Mouse (Mus musculus): ENCODE data around the gene Gpr63.
"Not testable (repeated sequence)": the region's sequence is repeated elsewhere in the genome, so short reads cannot be mapped to it uniquely, and the experiment has no call there.

Gpr63 gene

DNA sequence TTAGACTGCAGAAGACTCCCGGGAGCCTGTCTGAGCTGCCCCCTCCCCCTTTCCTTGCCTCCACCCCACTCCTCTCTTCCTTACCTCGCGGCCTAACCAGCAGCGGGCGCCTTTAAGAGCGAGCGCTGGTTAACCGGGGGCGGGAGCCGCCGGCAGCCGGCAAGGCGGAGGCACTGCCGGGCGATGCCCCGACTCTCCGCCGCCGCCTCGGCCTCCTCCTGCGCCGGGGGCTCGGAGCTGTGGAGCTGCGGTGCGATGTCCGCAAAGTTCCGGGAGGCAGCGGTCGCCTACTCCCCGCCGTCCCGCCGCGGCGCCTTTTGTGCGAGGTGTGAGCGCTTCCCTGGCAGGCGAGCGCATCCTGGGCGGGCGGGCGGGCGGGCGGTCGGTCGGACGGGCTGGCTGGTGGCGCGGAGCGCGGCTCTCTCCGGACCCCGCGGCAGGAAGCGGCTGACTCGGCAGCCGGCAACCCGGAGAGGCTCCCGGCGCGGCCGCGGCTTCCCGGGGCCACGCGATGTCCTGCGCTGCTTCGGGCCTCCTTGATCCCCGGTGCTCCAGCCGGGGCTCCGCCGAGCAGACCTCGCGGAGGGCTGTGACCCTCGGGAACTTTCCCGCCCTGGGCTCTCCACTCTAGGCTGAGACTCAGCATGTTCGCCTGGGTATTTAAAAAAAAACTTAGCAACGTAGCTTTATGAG is at the start of gene Gpr63:
Gpr63 (plus strand) TSS at position 109 of the 693 bp plus-strand sequence.
- DNase-seq (ENCODE audit: low spot score), result peak; percentile 72

DNA sequence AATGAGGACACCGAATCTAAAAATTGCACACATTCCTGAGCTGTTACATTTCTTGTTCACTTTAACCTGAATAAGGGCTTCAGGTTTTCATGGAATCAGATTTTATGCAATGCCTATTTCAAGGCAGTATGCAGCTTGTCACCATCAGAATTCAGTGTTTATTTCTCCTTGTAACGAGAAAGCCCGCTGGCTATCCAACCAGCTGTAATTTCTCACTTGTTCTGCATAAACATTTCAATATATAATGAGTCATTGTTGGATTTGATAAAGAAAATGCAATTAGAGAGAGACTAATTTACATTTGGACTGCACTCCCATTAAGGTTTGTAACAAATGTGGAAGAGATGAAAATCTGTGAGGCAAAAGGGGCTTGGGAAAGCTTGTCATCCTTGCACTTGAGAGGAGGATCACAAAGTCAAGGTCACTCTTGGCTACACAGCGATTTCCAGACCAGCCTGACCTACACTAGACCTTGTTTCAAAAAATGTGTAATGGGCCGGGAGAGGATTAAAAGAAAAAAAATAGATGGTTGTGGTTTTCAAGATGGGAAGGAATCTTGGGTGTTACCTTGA is 46.1 kb upstream of the Gpr63 start:
- DNase-seq (ENCODE audit: low spot score), result no peak

DNA sequence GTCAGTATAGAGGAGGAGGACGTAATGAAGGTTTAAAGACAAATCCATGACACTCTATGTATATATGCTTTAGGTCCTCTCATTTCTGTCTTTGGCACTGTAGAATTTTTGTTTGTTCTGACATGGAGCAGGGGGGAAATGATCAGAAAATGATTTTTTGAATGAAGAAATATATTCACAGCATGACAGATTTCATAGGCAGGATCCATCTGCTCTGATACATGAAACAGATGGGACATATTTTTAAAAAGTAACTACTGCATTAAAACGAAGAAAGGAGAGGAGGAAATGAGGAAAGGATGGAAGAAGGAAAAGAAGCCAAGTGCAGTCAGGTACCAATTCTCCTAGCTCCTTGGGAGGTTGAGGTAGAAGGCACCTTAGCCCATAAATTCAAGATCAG is 41.5 kb upstream of the Gpr63 start:
- no peak for DNase-seq (ENCODE audit: low spot score)

DNA sequence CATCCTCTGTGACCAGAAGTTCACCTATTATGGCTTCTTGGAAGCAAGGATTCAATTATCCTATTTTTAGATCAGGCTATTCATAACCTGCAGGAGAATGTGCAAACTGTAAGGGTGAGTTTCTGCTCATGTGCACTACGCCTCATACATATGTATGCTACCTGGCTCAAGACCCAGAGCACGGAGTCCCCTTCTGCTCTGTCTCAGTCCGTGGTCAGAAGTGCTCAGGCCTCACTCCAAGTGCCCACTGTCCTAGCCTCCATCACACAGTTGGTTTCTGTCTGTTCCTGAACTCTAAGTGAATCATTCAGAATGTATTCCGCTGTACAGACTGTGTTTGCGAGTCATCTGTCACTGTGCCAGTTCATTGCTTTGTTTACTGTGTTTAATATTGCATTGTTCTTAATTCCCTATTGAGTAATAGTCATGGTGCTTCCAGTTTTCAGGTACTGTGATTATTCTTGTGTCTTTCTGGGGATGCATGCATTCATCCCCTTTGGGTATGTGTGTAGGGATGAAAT is 37.9 kb upstream of the Gpr63 start:
- DNase-seq (ENCODE audit: low spot score), result no peak

DNA sequence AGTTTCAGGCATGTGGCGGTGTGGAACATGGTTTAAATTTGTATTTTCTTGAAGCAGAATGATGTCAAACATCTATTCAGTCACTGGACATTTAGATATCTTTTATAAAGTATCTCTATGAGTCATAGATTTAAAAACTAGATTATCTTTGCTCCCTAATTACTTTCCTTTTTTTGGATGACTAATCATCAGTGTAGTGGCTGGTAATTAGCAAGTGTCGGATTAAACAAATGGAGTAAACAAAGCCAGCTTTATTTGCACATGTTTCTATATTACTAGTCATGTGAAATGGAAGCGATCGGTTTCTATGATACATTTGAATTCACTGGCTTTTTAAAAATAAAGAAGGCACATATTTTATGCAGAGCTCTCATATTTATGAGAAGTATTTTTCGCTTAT is 37.3 kb upstream of the Gpr63 start:
- no peak for DNase-seq (ENCODE audit: low spot score)

DNA sequence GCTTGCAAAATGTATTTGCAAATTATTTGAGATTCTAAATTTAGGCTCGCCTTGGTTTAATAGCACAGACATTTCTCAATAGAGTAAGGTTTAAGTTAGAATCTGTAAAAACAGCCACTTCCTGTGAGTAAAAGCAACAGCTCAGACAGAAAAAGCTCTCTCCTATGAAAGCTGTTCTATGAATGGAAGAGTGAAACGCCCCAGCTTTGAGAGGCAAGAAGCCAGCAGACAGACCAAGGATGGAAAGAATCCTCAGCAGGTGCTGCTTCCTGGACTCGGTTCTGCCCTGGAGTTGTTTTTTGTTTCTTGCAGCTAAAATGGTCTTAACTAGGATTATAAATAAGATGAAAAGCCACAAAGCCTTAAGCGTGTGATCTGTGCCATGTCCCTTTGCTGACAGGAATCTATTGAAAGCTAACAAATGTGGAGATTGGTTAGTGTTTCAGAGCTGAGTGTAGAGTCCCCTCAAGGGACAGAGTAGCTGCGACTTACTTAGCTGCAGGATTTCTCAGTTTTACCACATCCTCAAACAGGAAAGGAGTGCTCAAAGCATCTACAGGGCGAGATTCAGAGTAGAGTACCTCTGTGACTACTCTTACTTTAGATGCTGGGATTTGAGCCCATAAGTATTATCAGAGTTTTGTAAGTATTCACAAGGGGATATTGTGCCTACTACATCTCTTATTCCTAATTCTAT is 23.3 kb upstream of the Gpr63 start:
- DNase-seq (ENCODE audit: low spot score), result no peak

DNA sequence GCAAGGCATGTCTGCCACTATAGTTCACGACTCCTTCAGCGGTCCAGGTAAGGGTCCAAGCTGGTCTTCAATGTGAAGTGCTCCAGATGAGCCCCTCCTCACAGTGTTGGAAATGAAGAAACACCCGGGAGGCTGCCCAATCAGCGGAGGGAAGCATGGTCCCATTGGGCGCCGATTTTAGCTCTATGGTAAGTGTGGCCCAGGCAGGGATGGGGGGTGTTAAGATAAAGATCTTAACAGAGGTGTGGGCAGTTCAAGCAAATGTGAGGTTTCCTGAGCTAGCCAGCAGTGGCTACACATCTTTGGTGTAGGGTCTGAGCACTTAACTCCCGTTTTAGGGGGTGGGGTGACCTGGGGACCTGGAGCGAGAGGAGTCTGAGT is 299 bp upstream of the Gpr63 start:
- no peak for DNase-seq (ENCODE audit: low spot score)

DNA sequence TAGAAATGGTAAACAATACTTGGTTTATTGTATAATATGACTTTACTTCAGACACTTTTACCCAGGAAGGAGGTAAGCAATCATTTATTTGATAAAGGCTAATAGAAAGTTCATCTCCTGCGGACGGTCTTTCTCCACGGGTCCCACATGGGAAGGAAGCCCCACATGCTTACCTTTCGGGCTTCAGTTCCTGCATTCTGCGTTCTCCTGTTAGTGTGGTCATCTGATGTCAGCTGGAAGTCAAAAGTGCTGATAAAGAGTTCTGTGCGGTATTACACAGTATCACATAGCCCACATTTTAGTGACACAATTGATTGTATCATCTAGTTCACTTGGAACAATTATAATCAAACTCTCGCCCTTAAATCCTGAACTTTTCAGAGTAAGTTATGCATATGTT is 1.0 kb downstream of the Gpr63 start:
- DNase-seq (ENCODE audit: low spot score), result peak; percentile 41

DNA sequence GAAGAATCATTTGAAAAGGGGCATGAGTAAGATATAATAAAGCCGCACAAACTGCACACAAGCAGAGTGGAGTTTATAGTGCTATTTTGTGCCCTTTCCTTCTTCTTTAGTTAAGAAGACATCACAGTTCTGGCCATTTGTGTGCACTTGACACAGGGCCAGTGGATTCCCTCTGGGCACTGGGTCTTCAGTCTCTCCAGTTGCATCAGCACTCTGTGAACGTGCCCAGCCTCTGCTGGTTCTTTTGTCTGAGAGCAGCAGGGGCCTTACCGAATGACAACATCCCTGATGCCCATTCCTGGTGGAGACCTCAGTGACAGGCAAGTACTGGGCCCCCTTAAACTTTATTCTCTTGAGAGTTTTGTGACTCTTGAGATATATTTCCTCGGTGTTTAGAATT is 12.4 kb downstream of the Gpr63 start:
- DNase-seq (ENCODE audit: low spot score), result no peak

DNA sequence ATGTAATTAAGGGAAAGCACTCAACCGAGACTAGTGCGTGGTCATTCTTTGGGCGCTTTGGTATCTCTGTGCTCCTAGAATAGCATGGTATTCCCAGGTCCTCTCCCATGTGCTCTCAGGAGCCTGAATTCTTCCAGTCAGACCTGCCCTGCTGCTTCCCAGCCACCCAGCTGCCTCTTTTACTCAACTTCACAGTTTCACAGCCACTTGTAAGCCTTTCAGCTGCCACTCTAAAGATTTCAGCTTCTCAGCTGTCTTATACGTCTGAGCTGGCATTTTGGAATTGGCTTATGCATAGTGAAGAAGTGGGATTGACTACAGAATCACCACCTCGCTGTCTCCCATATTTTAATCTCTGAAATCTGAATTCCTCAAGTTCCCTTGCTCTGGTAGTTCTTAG is 19.4 kb downstream of the Gpr63 start:
- DNase-seq (ENCODE audit: low spot score), result no peak

DNA sequence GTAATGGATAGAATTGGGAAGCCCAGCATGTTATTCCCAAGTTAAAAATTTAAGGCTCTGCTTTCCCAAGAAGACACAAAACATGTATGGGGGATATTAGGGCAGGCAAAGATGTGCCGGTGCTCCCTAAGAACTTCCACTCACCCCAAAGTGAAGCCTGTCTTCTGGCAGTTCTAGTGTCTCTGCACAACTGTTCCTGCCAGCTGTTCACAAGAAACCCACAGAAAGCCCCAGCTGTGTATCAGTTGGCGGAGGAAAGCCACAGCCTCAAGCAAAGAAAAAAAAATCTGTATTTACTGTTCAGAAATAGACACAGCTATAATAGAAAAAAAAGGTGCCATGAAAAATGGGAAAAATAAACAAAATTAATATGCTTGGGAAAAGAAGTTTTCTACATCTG is 25.3 kb downstream of the Gpr63 start:
- no peak for DNase-seq (ENCODE audit: low spot score)

DNA sequence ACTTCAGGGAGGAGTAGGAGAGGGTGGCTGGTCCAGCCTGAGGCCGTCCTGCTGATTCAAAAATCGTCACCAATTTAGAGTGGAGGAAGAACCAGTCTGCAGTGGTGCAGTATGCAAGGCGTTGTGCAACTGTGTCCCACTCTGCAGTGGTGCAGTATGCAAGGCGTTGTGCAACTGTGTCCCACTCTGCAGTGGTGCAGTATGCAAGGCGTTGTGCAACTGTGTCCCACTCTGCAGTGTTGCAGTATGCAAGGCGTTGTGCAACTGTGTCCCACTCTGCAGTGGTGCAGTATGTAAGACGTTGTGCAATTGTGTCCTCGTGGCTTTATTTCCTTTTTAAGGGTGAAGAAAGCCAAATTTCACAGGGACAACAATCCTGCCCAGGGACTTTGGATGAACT is 43.1 kb downstream of the Gpr63 start:
- not testable (repeated sequence) for DNase-seq (ENCODE audit: low spot score)

DNA sequence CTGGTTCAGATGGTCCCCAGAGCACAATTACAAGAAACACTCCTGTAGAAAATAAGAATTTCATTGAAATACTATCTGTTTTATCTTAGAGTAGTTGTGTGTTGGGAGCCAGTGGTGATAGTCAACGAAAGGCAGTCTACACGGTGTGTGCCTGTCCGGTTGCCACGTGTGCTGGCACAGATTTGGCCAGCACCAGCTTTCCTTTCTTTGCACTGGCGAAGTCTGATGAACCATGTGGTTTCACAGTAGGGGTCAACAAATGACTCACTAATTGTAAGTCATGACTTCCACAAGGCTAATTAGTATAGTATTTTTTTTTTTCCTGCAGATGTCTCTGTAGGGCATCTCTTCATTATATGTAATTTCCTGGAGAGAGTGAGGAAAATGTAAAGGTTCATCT is 45.6 kb downstream of the Gpr63 start:
- DNase-seq (ENCODE audit: low spot score), result no peak

DNA sequence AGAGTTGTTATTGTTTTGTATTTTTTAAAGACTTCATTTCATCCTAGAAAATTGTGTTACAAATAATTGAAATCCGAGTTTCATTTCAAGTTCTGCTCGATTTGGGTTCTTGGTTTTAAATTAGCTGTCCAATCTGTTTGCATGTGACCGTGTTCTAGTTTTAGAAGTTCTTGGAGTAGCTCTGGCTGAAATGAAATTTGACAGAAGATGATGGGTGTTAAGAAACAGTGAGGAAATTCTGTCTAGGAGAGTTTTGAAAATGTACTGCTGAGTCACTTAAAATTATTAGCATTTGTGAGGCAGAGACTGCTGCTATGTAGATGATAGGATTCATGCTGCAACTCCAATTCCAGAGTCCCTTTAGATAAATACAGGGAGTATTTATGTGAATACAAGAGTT is 46.5 kb downstream of the Gpr63 start:
- no peak for DNase-seq (ENCODE audit: low spot score)

DNA sequence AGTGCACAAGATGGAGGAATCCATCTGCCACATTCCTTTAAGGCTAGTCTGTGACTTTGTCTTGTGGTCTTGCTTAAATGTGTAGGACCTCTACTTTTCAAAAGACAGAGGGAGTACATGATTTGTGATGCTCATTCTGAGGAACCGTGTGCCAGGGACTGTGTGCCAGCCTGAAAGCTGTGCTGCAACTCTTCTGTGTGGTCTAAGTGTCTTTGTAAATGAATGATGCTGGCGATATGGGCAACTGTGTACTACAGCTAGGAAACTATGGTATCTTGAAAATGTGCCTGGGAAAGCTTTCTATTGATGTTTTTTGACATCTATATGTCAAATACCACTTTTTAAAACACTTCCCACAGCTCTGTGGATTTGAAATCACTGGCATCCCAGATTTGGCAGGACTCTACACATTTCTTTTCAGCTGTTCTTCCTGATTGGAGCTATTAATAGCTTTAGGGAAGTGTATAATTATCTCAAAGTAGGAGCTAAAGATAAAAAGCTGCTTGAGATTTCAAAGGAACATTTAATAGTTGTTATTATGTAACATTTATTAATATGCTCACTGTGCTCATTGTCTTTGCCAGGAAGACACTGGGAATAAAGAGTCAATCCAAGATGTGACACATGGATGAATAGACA is 48.9 kb downstream of the Gpr63 start:
- no peak for DNase-seq (ENCODE audit: low spot score)

DNA sequence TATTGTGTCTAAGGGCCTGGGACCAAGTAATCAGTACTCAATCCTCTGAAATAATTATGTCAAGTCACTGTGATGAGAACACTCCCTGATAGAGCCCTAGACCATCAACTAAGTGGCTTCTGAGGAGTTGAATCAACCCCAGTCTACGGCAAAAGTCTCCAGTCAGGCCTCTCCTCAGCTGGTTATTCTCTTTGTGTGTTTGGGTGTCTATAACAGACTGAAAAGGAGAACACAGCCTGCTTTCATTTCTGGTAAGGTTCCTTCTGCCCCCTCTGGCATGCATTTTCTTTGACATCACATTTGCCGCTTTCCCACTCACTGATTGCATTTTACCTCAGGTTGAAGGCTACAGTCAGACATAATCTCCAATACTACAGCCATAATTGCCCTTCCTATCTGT is 62.0 kb downstream of the Gpr63 start:
- no peak for DNase-seq (ENCODE audit: low spot score)

DNA sequence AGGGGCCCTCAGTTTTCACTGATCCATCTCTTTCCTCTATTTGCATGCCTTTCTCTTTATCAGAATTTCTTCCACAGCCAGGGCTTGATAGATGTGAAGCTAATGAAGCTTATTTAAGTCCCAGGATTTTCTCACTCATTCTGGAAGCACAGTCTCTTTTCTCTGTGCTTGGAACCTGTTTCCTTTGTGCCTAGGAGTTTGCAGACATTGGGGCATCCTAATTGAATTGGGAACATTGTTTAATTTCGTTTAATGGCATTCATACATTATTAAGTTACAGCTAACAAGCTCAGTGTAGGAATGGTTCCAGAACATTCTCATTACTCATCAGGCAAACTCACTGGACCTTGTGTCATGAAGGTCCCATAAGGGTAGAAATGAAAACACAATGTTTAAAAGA is 62.5 kb downstream of the Gpr63 start:
- DNase-seq (ENCODE audit: low spot score), result no peak

DNA sequence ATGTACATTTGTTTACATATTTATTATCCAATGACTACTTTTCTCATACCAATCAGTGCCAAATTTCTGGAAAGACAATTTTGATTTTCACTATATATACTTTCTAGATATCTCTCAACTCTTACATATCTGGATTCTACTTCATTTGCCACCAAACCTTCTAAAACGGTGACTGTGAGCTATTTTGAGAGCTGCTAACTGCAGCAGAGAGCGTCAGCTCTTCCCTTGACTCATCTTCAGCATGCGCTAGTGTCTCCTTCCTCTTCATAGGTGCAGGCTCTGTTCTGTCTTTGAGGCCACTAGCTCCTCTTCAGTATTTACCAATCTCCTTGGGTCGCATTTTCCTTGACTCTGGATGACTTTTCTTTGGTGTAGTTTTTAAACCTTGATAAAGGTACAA is 63.7 kb downstream of the Gpr63 start:
- DNase-seq (ENCODE audit: low spot score), result no peak

DNA sequence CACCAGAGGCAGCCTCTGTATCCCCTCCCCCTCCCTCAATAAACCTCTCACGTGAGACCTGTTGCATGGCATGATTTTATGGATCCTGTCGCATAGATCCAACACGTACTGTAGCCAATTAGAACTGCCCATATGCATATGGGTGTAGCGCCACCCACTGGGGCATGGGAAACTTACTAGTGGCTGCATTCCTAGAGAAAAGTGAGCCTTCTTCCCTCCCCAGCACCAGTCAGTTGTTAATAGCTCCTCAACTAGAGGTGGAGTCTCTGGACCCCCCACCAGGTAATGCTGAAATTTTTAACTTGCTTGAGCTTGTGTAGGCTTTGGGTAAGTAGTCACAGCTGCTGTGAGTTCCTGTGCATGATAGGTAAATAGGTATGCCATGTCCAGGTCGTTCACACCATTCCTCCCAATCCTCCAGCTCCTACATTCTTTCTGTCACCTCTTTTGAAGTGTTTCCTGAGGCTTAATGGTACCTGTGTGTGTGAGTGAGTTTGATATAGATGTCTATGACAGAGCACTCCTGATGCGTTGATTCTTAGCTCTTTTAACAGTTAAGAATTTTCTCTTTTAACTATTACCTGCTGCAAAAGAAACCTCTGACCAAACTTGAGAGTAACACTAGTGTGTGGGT is 69.1 kb downstream of the Gpr63 start:
- peak; percentile 55 for DNase-seq (ENCODE audit: low spot score)

DNA sequence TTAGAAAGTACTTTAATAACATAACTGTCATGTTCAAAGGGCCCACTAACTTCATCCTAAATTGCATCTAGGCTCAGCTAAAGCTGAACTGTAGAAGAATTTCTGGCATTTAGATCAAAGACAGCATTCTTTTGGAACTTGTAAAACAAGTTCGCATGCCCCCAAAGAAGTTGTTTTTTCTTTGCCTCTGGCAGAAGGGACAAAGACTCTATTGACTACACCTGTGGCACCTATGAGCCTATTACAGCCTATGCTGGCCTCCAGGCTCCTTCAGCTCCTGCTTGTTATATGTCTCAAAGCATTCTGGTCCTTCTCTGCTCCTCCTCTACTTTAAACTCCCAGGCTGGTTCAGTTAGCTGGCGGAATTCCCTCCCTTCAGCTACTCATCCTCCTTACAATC is 69.6 kb downstream of the Gpr63 start:
- DNase-seq (ENCODE audit: low spot score), result no peak

DNA sequence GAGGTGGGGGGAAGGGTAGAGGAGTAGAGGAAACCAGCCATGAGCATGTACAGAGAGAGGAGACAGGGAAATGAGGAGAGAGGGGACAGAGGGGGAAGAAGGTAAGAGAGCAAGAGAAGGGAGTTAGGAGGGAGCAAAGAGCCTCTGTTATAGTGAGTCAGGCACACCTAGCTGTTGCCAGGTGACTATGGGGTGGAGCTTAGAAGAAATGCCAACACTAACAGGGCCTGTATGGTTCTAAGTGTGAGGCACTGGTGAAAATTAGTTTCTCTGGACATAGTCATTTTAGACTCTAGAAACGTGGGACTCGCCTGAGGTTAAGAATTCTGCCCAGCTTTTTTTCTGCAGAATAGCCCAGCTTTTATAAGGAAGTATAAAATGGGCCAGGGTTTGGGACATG is 71.1 kb downstream of the Gpr63 start:
- no peak for DNase-seq (ENCODE audit: low spot score)

DNA sequence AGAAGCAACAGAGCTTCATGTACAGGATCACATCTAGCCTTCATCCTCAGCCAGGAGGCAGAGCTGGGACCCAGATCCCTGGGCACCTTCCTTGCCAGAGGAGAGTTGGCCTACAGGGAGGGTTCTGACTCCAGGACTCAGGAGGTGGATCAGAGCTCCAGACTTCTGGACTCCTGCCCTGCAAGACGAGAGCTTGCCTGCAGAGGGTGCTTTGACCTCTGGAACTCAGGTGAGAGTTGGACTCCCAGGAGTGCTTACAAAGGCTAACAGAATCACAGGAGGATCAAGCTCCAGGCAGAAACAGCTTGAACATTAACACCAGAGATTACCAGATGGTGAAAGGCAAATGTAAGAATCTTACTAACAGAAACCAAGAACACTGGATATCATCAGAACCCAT is 89.3 kb downstream of the Gpr63 start:
- DNase-seq (ENCODE audit: low spot score), result not testable (repeated sequence)

Measured in embryo, embryonic 10 days (tissue).